Mouse (Mus musculus) midbrain, embryonic 11.5 days (tissue): ENCODE measurements around the gene Abcc2. TPM values are rescaled to one million over a fixed set of nuclear protein-coding genes. Genes with fewer than 3 reads are reported as not detected.

ENCODE experiments used
- ATAC-seq: fragments of 200-750 bp; cut with Nextera tagmentation; 2 replicates; pipeline ENCODE4 v1.8.0; 2017; ENCODE audit warnings: moderate TSS enrichment, moderate library complexity; ENCODE audit not compliant: low FRiP score
- DNase-seq: peaks from one replicate; pipeline ENCODE4 v3.0.0; 2015; ENCODE audit warnings: low spot score; ENCODE audit errors: missing footprints
- H3K27ac ChIP-seq: fragments of 300-500 bp; sonication (generic); 2 replicates; pipeline ENCODE4 v1.5.1; 2014; ENCODE audit warnings: low read depth, low read length
- H3K27me3 ChIP-seq: fragments of 300-500 bp; sonication (generic); 2 replicates; pipeline ENCODE4 v1.6.1; 2014; ENCODE audit warnings: mild to moderate bottlenecking, low read length, moderate library complexity, mixed read lengths; ENCODE audit not compliant: control insufficient read depth, insufficient read depth
- H3K36me3 ChIP-seq: fragments of 300-500 bp; sonication (generic); 2 replicates; pipeline ENCODE4 v1.6.1; 2014; ENCODE audit warnings: mild to moderate bottlenecking, low read length, moderate library complexity, mixed read lengths; ENCODE audit not compliant: control insufficient read depth, insufficient read depth
- H3K4me1 ChIP-seq: fragments of 300-500 bp; sonication (generic); 2 replicates; pipeline ENCODE4 v1.6.1; 2014; ENCODE audit warnings: low read length; ENCODE audit not compliant: control insufficient read depth, insufficient read depth
- H3K4me2 ChIP-seq: fragments of 300-500 bp; sonication (generic); 2 replicates; pipeline ENCODE4 v1.6.1; 2014; ENCODE audit warnings: mild to moderate bottlenecking, moderate library complexity
- H3K4me3 ChIP-seq: fragments of 300-500 bp; sonication (generic); 2 replicates; pipeline ENCODE4 v1.5.1; 2014; ENCODE audit warnings: low read depth, low read length
- H3K9ac ChIP-seq: fragments of 300-500 bp; sonication (generic); 2 replicates; pipeline ENCODE4 v1.6.1; 2014; ENCODE audit warnings: low read length
- H3K9me3 ChIP-seq: fragments of 300-500 bp; sonication (generic); 2 replicates; pipeline ENCODE4 v1.6.1; 2016; ENCODE audit warnings: low read length; ENCODE audit not compliant: control insufficient read depth
- WGBS: fragments of 180-500 bp; shearing (Covaris S2); extraction: QIAGEN DNeasy Blood & Tissue Kit; methylation state at CpG from one replicate; pipeline ENCODE4 v1.1.7; 2014; 5-methylcytosine and 5-hydroxymethylcytosine counted together
- polyA plus RNA-seq: library from polyadenylated mRNA; unstranded; fragments of >200 nt; fragmentation: Nextera tagmentation; extraction: Ambion mirVana; gene quantifications from 2 replicates; pipeline ENCODE4 v1.2.1, GENCODE M21; 2014

The Abcc2 gene
- polyA plus RNA-seq: not detected in 2 replicates

GRCm38 (mm10) chr19:43781980-43782379 is at the start of gene Abcc2:
Abcc2 (plus strand) TSS chr19:43782192.
- no peaks in the 10 kb centered on the region for H3K9me3 ChIP-seq
- H3K4me1 ChIP-seq: no peaks in the 10 kb centered on the region
- H3K4me3 ChIP-seq: no peak within 1 kb of the TSS
- no peak for DNase-seq
- no peak within 1 kb of the TSS for H3K9ac ChIP-seq
- H3K36me3 ChIP-seq: no peaks in the 10 kb centered on the region
- ATAC-seq: no peak
- no peaks in the 10 kb centered on the region for H3K27me3 ChIP-seq
- H3K4me2 ChIP-seq: no peak within 1 kb of the TSS
- H3K27ac ChIP-seq: no peak within 1 kb of the TSS
- 79% methylated on average over 3 of the region's 3 CpGs for WGBS

- no peak for DNase-seq
- no peak for ATAC-seq
- peaks cover 24% of the 10 kb centered on the region for H3K36me3 ChIP-seq
Measured at GRCm38 (mm10) chr19:43738409-43738808, 43.6 kb upstream of the Abcc2 start.

GRCm38 (mm10) chr19:43743401-43743800 is 38.6 kb upstream of the Abcc2 start:
- no peaks in the 10 kb centered on the region for H3K9me3 ChIP-seq
- H3K36me3 ChIP-seq: peaks cover 21% of the 10 kb centered on the region
- no peak overlapping the region for H3K27ac ChIP-seq
- no peak overlapping the region for H3K4me2 ChIP-seq
- 93% methylated on average over 7 of the region's 7 CpGs for WGBS
- H3K9ac ChIP-seq: no peak overlapping the region
- DNase-seq (no peak), ATAC-seq (no peak)
- no peaks in the 10 kb centered on the region for H3K27me3 ChIP-seq
- no peaks in the 10 kb centered on the region for H3K4me1 ChIP-seq
- no peak overlapping the region for H3K4me3 ChIP-seq

More at GRCm38 (mm10) chr19:43738409-43738808, 43.6 kb upstream of the Abcc2 start:
- H3K27ac ChIP-seq: no peak overlapping the region
- H3K9ac ChIP-seq: no peak overlapping the region
- WGBS: 97% methylated on average over 10 of the region's 10 CpGs
- H3K4me2 ChIP-seq: no peak overlapping the region
- H3K27me3 ChIP-seq: no peaks in the 10 kb centered on the region
- no peak overlapping the region for H3K4me3 ChIP-seq
- no peaks in the 10 kb centered on the region for H3K9me3 ChIP-seq
- H3K4me1 ChIP-seq: no peaks in the 10 kb centered on the region

GRCm38 (mm10) chr19:43745740-43746139 is 36.3 kb upstream of the Abcc2 start:
- no peak for DNase-seq
- Histone ChIP-seq H3K4me1 (no peaks in the 10 kb centered on the region), H3K27ac (no peak overlapping the region), H3K9ac (no peak overlapping the region), H3K9me3 (no peaks in the 10 kb centered on the region), H3K4me3 (no peak overlapping the region), H3K36me3 (peaks cover 18% of the 10 kb centered on the region), H3K27me3 (no peaks in the 10 kb centered on the region), H3K4me2 (no peak overlapping the region)
- ATAC-seq: no peak
- 91% methylated on average over 3 of the region's 3 CpGs for WGBS

GRCm38 (mm10) chr19:43747877-43748276 is 34.1 kb upstream of the Abcc2 start:
- 92% methylated on average over 4 of the region's 4 CpGs for WGBS
- Histone ChIP-seq H3K4me1 (0 out of 2 replicates have a peak, but pooled peaks cover 3% of the 10 kb centered on the region), H3K4me3 (no peak overlapping the region), H3K9ac (no peak overlapping the region), H3K9me3 (no peaks in the 10 kb centered on the region), H3K27ac (no peak overlapping the region), H3K36me3 (peaks cover 8% of the 10 kb centered on the region), H3K4me2 (no peak overlapping the region), H3K27me3 (no peaks in the 10 kb centered on the region)
- DNase-seq (no peak), ATAC-seq (no peak)

- ATAC-seq (no peak), DNase-seq (no peak)
- Histone ChIP-seq H3K4me1 (peaks cover 6% of the 10 kb centered on the region), H3K27ac (no peak overlapping the region), H3K27me3 (no peaks in the 10 kb centered on the region), H3K9ac (no peak overlapping the region), H3K4me2 (no peak overlapping the region), H3K9me3 (no peaks in the 10 kb centered on the region), H3K4me3 (no peak overlapping the region), H3K36me3 (peaks cover 6% of the 10 kb centered on the region)
- 100% methylated on average over 2 of the region's 2 CpGs for WGBS
Measured at GRCm38 (mm10) chr19:43750008-43750407, 32.0 kb upstream of the Abcc2 start.

- Histone ChIP-seq H3K27me3 (no peaks in the 10 kb centered on the region), H3K4me1 (peaks cover 6% of the 10 kb centered on the region), H3K36me3 (peaks cover 6% of the 10 kb centered on the region), H3K27ac (peak within 1 kb of the TSS; percentile 87), H3K4me2 (peak within 1 kb of the TSS; percentile 64), H3K9ac (peak within 1 kb of the TSS; percentile 82), H3K9me3 (no peaks in the 10 kb centered on the region), H3K4me3 (peak within 1 kb of the TSS; percentile 55)
- ATAC-seq (peak; percentile 95), DNase-seq (peak; percentile 100)
- WGBS: under 1% methylated on average over 62 of the region's 62 CpGs
Measured at GRCm38 (mm10) chr19:43752489-43753225, 29.3 kb upstream of the Abcc2 start, which contains the start of the genes Cutc and Cox15. Cutc (plus strand) TSS chr19:43752996. Cox15 (minus strand) TSS chr19:43753000.

- DNase-seq (peak; percentile 97), ATAC-seq (peak; percentile 92)
- peak overlapping the region; percentile 64 for H3K4me2 ChIP-seq
- H3K9me3 ChIP-seq: no peaks in the 10 kb centered on the region
- H3K4me1 ChIP-seq: peaks cover 6% of the 10 kb centered on the region
- H3K9ac ChIP-seq: peak overlapping the region; percentile 82
- peaks cover 2% of the 10 kb centered on the region; the same call in 1 of the 2 replicates for H3K36me3 ChIP-seq
- peak overlapping the region; percentile 55 for H3K4me3 ChIP-seq
- H3K27ac ChIP-seq: peak overlapping the region; percentile 87
- WGBS: 1% methylated on average over 24 of the region's 24 CpGs
- no peaks in the 10 kb centered on the region for H3K27me3 ChIP-seq
Measured at GRCm38 (mm10) chr19:43753226-43753835, 28.7 kb upstream of the Abcc2 start.

- H3K4me2 ChIP-seq: no peak overlapping the region
- H3K27me3 ChIP-seq: no peaks in the 10 kb centered on the region
- H3K36me3 ChIP-seq: no peaks in the 10 kb centered on the region
- ATAC-seq: no peak
- no peak overlapping the region for H3K9ac ChIP-seq
- no peak overlapping the region for H3K4me3 ChIP-seq
- H3K27ac ChIP-seq: no peak overlapping the region
- H3K9me3 ChIP-seq: no peaks in the 10 kb centered on the region
- no peak for DNase-seq
- H3K4me1 ChIP-seq: peaks cover 6% of the 10 kb centered on the region
- WGBS: 77% methylated on average over 2 of the region's 2 CpGs
Measured at GRCm38 (mm10) chr19:43754237-43754636, 27.8 kb upstream of the Abcc2 start.
